Mouse (Mus musculus) C2C12 (cell line): ENCODE results near the gene Cyp2c69. TPM values are rescaled to one million over a fixed set of nuclear protein-coding genes. Genes with fewer than 3 reads are reported as not detected.
"Not testable (repeated sequence)": the region's sequence is repeated elsewhere in the genome, so short reads cannot be mapped to it uniquely, and the experiment has no call there.

ENCODE experiments used
- H3K27me3 ChIP-seq: one replicate; pipeline ENCODE4 v1.6.1; 2011; ENCODE audit not compliant: control insufficient read depth, insufficient read depth, insufficient read length
- H3K36me3 ChIP-seq: one replicate; pipeline ENCODE4 v1.6.1; 2011; ENCODE audit not compliant: control insufficient read depth, insufficient read depth
- H3K4me3 ChIP-seq: one replicate; pipeline ENCODE4 v1.5.1; 2011; ENCODE audit warnings: mild to moderate bottlenecking, control low read depth; ENCODE audit not compliant: poor library complexity, insufficient read depth, severe bottlenecking
- H3K79me2 ChIP-seq: one replicate; pipeline ENCODE4 v1.6.1; 2011; ENCODE audit not compliant: control insufficient read depth, insufficient read depth
- H3K79me3 ChIP-seq: one replicate; pipeline ENCODE4 v1.6.1; 2011; ENCODE audit warnings: low read depth, control low read depth
- H3ac ChIP-seq: one replicate; pipeline ENCODE3; 2011; ENCODE audit warnings: low read depth; ENCODE audit not compliant: control insufficient read depth, insufficient read length
- CEBPB ChIP-seq: IDR thresholded peaks from one replicate; pipeline ENCODE4 v1.6.1; 2011; ENCODE audit warnings: low read depth, mild to moderate bottlenecking, control low read depth, moderate library complexity
- CTCF ChIP-seq: IDR thresholded peaks from one replicate; pipeline ENCODE4 v1.5.1; 2011; ENCODE audit not compliant: control insufficient read depth, insufficient read depth, insufficient read length
- FOSL1 ChIP-seq: IDR thresholded peaks from one replicate; pipeline ENCODE4 v1.8.0; 2011; ENCODE audit warnings: mild to moderate bottlenecking, low read length; ENCODE audit not compliant: poor library complexity, insufficient read depth, severe bottlenecking
- MAX ChIP-seq: IDR thresholded peaks from one replicate; pipeline ENCODE4 v1.6.1; 2011; ENCODE audit warnings: mild to moderate bottlenecking, control low read depth
- MYOD1 ChIP-seq: IDR thresholded peaks from one replicate; pipeline ENCODE4 v1.6.1; 2011; ENCODE audit warnings: low read depth; ENCODE audit not compliant: control insufficient read depth, insufficient read length
- MYOG ChIP-seq: IDR thresholded peaks from one replicate; pipeline ENCODE4 v1.6.1; 2011; ENCODE audit not compliant: control insufficient read depth, insufficient read length; ENCODE audit errors: extremely low read depth
- USF1 ChIP-seq: IDR thresholded peaks from one replicate; pipeline ENCODE4 v1.6.1; 2011; ENCODE audit warnings: low read depth, mild to moderate bottlenecking, control low read depth, moderate library complexity
- long read RNA-seq, 2 experiments: library from polyadenylated mRNA; unstranded; transcript quantifications; one replicate each; pipeline ENCODE4 v2.0.0; 2019 to 2020
- polyA plus RNA-seq: library from polyadenylated mRNA; unstranded; fragments of >200 nt; fragmentation: generic; extraction: Trizol; gene quantifications from one replicate; pipeline ENCODE4 v1.2.1, GENCODE M21; 2012; ENCODE audit warnings: missing spikeins

The Cyp2c69 gene
- polyA plus RNA-seq = not detected
- long read RNA-seq, experiment 1 = 0 reads
- long read RNA-seq, experiment 2 = 0 reads

- H3K79me3 ChIP-seq, H3ac ChIP-seq, H3K36me3 ChIP-seq, H3K79me2 ChIP-seq, H3K4me3 ChIP-seq, H3K27me3 ChIP-seq: not testable (repeated sequence)
Measured at GRCm38 (mm10) chr19:39886699-39887098, at the start of gene Cyp2c69. Cyp2c69 (minus strand) TSS chr19:39886799.

DNA sequence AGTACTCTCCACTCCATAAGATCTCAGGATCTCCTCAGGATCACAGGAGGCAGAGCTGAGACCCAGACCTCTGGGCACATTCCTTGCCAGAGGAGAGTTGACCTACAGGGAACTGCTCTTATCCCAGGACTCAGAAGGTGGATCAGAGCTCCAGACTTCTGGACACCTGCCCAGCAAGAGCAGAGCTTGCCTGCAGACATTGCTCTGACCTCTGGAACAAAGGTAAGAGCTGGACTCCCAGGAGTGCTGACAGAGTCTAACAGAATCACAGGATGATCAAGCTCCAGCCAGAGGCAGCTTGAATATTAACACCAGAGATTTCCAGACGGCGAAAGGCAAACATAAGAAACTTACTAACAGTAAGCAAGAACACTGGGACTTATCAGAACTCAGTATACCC is 48.8 kb upstream of the Cyp2c69 start:
- Histone ChIP-seq H3K4me3 (no peak overlapping the region), H3K79me3 (no peaks in the 10 kb centered on the region), H3K36me3 (no peaks in the 10 kb centered on the region), H3ac (no peak overlapping the region), H3K27me3 (no peaks in the 10 kb centered on the region), H3K79me2 (no peaks in the 10 kb centered on the region)
- no peak for TF ChIP-seq CEBPB
- TF ChIP-seq MYOD1 = no peak
- TF ChIP-seq CTCF = no peak
- no peak for TF ChIP-seq USF1
- no peak for TF ChIP-seq FOSL1
- no peak for TF ChIP-seq MAX
- no peak for TF ChIP-seq MYOG

DNA sequence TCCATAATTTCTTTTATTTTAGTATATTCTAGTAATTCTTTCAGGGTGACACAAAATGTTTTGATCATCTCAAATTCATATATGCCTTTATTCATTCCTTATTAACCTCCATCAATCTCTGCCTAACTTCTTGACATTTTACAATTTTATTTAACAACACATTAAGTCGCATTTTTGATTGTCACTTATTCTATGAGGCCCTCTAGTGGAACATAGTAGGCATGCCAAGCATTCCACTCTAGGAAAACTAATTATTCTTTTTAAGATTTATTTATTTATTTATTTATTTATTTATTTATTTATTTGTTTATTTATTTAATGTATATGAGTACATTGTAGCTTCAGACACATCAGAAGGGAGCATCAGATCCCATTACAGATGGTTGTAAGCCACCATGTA is 43.4 kb upstream of the Cyp2c69 start:
- Histone ChIP-seq H3K79me2 (no peaks in the 10 kb centered on the region), H3ac (no peak overlapping the region), H3K36me3 (no peaks in the 10 kb centered on the region), H3K27me3 (no peaks in the 10 kb centered on the region), H3K4me3 (no peak overlapping the region), H3K79me3 (no peaks in the 10 kb centered on the region)
- TF ChIP-seq FOSL1 (no peak), CEBPB (no peak), MYOG (no peak), USF1 (no peak), MYOD1 (no peak), CTCF (no peak), MAX (no peak)

GRCm38 (mm10) chr19:39901656-39902055 is 15.1 kb upstream of the Cyp2c69 start:
- H3K36me3 ChIP-seq = no peaks in the 10 kb centered on the region
- H3K79me3 ChIP-seq = no peaks in the 10 kb centered on the region
- no peaks in the 10 kb centered on the region for H3K27me3 ChIP-seq
- no peak overlapping the region for H3K4me3 ChIP-seq
- no peak overlapping the region for H3ac ChIP-seq
- TF ChIP-seq MAX = no peak
- TF ChIP-seq MYOG = no peak
- TF ChIP-seq CEBPB = no peak
- no peak for TF ChIP-seq CTCF
- TF ChIP-seq FOSL1 = no peak
- TF ChIP-seq USF1 = no peak
- TF ChIP-seq MYOD1 = no peak
- H3K79me2 ChIP-seq = no peaks in the 10 kb centered on the region

DNA sequence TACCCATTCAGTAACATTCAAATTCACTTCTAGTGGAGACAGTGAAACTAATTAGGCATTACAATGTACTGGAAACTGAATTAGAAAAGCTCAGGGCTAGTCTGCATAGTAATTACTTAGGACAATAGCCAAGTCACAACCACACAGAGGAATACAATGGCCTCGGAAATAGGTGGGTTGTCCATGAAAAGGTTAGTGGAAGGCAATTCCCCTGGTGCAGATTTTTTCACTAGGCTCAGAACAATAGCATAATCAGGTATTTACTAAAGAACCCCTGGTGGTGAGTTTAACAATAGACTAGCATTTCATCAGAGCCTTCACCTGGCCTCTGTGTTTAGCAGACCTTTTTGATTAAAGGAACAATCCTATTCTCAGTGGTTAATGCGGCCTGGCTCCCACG is 3.5 kb upstream of the Cyp2c69 start:
- H3K79me2 ChIP-seq, H3K4me3 ChIP-seq, H3K36me3 ChIP-seq, H3K27me3 ChIP-seq, H3ac ChIP-seq, H3K79me3 ChIP-seq: not testable (repeated sequence)

GRCm38 (mm10) chr19:39866133-39866532 is 20.5 kb downstream of the Cyp2c69 start:
- H3K79me2 ChIP-seq = no peaks in the 10 kb centered on the region
- H3K79me3 ChIP-seq = no peaks in the 10 kb centered on the region
- no peaks in the 10 kb centered on the region for H3K36me3 ChIP-seq
- no peaks in the 10 kb centered on the region for H3K27me3 ChIP-seq
- no peak overlapping the region for H3ac ChIP-seq
- no peak overlapping the region for H3K4me3 ChIP-seq
- no peak for TF ChIP-seq FOSL1
- TF ChIP-seq CTCF = no peak
- no peak for TF ChIP-seq MAX
- no peak for TF ChIP-seq MYOG

GRCm38 (mm10) chr19:39820931-39821330 is 65.7 kb downstream of the Cyp2c69 start:
- not testable (repeated sequence) for H3K27me3 ChIP-seq, H3K4me3 ChIP-seq, H3ac ChIP-seq, H3K79me3 ChIP-seq, H3K36me3 ChIP-seq, H3K79me2 ChIP-seq

DNA sequence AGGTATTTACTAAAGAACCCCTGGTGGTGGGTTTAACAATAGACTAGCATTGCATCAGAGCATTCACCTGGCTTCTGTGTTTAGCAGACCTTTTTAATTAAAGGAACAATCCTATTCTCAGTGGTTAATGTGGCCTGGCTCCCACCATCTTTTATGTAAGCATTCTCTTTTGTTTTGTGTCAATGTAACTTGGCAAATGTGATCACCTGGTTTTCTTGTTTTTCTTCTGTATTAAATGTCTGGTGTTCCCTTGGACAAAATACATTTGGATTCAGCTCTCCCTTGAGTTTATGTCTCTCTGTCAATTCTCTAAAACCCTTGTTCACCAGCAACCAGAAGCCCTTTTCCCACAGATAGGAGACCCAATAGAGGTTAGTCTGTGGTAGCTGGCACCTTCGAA is 70.2 kb downstream of the Cyp2c69 start:
- H3ac ChIP-seq, H3K79me2 ChIP-seq, H3K27me3 ChIP-seq, H3K36me3 ChIP-seq, H3K4me3 ChIP-seq, H3K79me3 ChIP-seq: not testable (repeated sequence)

- H3K4me3 ChIP-seq, H3ac ChIP-seq, H3K36me3 ChIP-seq, H3K79me3 ChIP-seq, H3K79me2 ChIP-seq, H3K27me3 ChIP-seq: not testable (repeated sequence)
Measured at GRCm38 (mm10) chr19:39815991-39816390, 70.6 kb downstream of the Cyp2c69 start.

- H3K27me3 ChIP-seq, H3ac ChIP-seq, H3K79me3 ChIP-seq, H3K4me3 ChIP-seq, H3K36me3 ChIP-seq, H3K79me2 ChIP-seq: not testable (repeated sequence)
Measured at GRCm38 (mm10) chr19:39812714-39813113, 73.9 kb downstream of the Cyp2c69 start, which contains the start of gene Cyp2c40. Cyp2c40 (minus strand) TSS chr19:39812814.
